Mouse (Mus musculus) skeletal muscle tissue, adult 2 months (tissue): ENCODE data around the gene Gm8113.
"Not testable (repeated sequence)": the region's sequence is repeated elsewhere in the genome, so short reads cannot be mapped to it uniquely, and the experiment has no call there.

Experiments
- DNase-seq: peaks from one replicate; pipeline ENCODE4 v3.0.0-alpha.2; 2012; ENCODE audit warnings: low read depth, low spot score

Gm8113 gene

GRCm38 (mm10) chr14:43924688-43925403, at the start of gene Gm8113:
TSS of gene Gm8113 (plus strand) at chr14:43925390.
- DNase-seq = peak; percentile 18

- not testable (repeated sequence) for DNase-seq
Measured at GRCm38 (mm10) chr14:43875417-43875816, 49.8 kb upstream of the Gm8113 start, which contains the start of gene Ear1. TSS of gene Ear1 (minus strand) at chr14:43875517.

DNA sequence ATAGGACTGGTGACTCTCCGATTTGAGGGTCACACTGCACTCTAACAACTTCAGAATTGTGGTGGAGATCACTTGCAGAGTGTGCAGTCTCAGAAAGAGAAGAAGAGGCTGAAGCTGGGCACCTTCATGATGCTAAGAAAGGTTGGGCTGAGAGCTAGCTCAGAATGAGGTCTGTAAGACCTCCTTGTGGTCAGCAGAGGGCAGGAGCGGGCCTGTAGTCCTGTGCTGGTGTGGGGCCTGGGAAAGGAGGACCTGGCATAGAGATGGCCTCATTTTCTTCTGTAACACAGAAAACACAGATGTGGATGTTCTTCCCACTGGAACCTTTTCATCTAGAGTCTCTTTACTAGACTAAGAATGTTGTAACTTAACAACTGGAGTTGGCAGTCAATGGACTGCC, 47.4 kb upstream of the Gm8113 start:
- DNase-seq = not testable (repeated sequence)

DNA sequence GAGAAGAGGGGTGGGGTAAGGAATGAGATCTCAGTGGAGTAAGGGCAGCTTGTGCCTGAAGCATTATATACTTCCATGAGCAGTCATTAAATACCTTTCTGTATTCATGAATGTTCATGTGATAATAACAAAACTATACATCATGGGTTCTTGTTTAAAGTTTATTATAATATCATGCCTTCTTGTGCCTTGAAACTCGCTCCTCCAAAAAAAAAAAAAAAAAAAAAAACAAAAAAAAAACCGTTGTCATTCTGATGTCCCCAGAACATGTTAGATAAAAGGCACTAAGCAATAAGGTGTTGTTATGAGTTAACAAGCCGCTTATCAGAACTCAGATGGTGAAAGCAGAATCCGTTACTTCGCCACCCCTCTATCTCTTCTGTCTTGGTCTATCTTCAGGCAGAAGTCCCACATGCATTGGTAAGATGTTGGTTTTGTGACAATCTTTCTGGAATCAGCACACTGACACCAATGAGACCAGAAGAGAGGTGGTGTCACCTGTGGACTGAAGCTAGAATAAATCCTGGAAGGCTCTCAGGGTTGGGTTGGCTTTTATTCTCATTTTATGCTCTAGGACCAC, 45.1 kb upstream of the Gm8113 start:
- not testable (repeated sequence) for DNase-seq

DNA sequence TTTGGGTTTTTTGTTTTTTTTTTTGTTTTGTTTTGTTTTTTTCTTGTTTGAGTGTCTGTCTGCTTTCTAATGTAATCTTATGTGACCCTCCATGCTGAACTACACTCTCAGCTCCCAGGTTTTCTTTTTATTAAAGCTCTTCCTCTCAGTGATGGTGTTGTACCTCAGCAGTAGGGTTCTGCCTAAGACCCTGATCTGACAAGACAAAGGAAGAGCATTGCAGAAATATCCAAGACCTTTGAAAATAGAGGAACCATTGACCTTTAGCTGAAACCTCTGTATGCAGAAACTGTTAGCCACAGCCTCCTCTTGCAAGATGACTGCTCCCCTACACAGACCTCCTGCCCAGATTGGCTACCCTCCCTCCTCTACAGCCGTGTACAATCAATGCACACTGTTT, 39.0 kb upstream of the Gm8113 start:
- DNase-seq = not testable (repeated sequence)

GRCm38 (mm10) chr14:43891288-43891687, 33.9 kb upstream of the Gm8113 start:
- DNase-seq = not testable (repeated sequence)

- DNase-seq = not testable (repeated sequence)
Measured at GRCm38 (mm10) chr14:43895357-43895756, 29.8 kb upstream of the Gm8113 start.

DNA sequence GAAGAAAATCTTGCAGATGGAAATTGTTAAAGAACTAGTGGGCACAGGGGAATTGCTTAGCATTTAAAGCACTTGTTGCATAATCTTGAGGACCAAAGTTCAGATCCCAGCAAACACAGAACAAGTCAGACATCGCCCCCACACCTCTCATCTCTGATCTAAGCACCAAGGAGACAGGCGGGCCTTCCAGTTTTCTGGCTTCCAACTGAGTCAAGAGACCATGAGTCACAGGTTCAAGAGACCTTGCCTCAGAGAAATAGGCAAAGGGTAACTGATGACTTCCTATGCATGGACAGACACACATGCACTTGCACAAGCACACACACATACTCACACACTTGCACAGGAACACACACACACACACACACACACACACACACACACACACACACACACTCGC, 26.6 kb upstream of the Gm8113 start:
- DNase-seq = not testable (repeated sequence)

DNA sequence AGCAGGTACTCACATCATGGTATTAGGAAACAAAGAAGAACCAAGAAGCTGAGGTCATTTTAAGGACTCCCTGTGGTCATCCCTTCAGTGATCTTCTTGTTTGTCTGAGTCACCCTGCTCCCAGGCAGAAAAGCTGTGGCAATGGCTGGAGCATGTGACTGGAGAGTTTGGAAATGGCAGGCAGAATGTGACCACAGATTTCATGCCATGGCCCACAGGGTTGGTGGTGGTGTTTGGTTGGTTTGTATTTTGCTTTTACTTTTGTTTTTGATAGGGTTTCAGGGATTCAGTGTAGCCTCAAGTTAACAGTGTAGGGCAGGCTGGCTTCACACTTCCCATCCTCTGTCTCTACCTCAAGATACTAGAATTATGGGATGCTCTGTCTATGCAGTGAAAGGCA, 7.0 kb upstream of the Gm8113 start:
- DNase-seq = not testable (repeated sequence)

- not testable (repeated sequence) for DNase-seq
Measured at GRCm38 (mm10) chr14:43923459-43923858, 1.7 kb upstream of the Gm8113 start, which contains the start of gene Ear10. TSS of gene Ear10 (minus strand) at chr14:43923559.

DNA sequence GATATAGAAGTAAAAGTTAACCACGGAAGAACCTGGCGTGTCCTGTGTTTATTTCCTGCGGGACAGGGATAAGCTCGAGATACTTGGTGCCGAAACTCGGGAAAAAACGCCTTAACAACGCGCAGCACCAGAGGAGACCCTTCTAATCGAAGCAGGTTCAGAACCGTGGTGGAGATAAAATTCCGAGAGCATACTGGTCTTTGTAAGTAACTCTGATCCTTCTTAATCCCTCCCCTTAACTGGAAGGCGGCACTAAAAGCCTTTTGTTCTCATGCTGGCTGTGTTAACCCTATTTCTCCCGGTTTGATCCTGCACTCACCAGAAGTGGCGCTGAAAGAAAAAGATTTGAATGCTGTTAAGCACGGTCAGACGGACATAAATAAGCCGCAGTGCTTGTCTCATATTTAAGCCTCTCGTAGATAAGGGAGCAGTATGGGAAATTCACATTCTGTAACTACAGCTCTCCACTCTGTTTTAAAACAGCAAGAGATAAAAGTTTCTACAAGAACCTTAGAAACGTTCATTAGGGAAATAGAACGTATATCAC, 287 bp downstream of the Gm8113 start:
- DNase-seq = peak; percentile 1

DNA sequence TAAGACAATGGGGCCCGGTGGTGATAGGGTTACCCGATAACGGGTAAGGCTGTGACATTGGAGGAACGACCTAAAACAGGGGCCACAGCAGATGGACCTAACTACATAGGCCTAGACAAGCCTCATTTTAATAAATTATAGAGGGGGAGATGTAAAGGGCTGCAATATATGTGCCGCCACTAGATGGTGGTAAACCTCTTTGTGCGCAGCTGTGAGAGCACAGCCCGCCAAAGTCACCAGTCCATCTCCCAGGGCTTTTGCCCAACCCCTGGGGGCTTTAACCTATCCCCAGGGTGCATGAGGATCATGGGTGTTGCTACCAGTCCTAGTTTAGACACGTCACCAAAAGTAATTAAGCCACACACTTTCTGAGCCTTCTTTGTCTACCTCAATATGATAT, 7.8 kb downstream of the Gm8113 start:
- not testable (repeated sequence) for DNase-seq

DNA sequence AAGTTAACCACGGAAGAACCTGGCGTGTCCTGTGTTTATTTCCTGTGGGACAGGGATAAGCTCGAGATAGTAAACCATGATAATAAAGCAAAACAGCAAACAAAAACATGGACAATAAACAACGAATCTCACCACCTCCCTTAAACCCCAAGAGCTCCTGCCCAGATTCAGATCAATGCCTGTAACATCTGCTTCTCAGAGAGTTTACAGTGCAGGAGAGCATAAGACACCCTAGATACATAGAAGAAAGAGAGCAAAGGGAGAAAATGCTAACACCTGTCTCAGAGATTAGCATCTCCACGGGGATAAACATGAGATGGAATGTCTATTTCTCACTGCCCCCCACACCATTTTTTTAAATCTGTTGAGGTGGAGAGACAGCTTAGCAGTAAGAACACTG, 8.2 kb downstream of the Gm8113 start:
- not testable (repeated sequence) for DNase-seq

DNA sequence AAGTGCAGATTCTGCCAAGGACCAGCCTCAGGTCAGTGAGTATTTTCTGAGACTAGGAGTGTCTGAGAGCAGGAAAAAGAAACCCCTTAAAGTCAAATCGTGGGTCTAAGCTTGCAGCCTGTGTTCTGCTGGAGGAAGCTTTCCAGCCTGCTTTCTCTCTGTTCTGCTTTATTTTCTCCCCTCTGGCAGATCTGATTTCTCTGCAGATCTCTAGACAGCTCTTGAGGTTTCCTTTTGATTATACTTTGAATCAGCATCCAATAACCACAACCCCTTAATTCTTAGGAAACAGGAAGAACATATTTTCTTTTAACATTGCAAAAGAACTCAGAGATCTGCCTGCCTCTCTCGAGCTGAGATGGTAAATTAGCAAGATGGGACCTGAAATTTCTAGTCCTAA, 28.2 kb downstream of the Gm8113 start:
- DNase-seq = not testable (repeated sequence)

- not testable (repeated sequence) for DNase-seq
Measured at GRCm38 (mm10) chr14:43955074-43955473, 29.9 kb downstream of the Gm8113 start.

- DNase-seq = not testable (repeated sequence)
Measured at GRCm38 (mm10) chr14:43956769-43957168, 31.6 kb downstream of the Gm8113 start, which contains the start of gene Ang5. TSS of gene Ang5 (plus strand) at chr14:43957069.
